Mouse (Mus musculus) heart, postnatal 36 days (tissue): ENCODE data around the gene Mcub. TPM values are rescaled to one million over a fixed set of nuclear protein-coding genes. Genes with fewer than 3 reads are reported as not detected.

Source experiments
- DNase-seq, 2 experiments: peaks; one replicate each; pipeline ENCODE4 v3.0.0; 2021 to 2022
- intact Hi-C: fragments of 180-260 bp; cut with DNase I; formaldehyde crosslinking; loops from one replicate; pipeline ENCODE4 v1.15.1; 2025
- total RNA-seq, 2 experiments: library from RNA; stranded (reverse); gene quantifications; 2 replicates each; pipeline ENCODE4 v1.2.3; 2021

The Mcub gene
- total RNA-seq, 2 experiments from 2014 or later: 2.4 to 2.7 TPM

GRCm38 (mm10) chr3:129953296-129953695 is 16.7 kb downstream of the Mcub start:
- intact Hi-C loops: no loop called here
- DNase-seq: no peak

- no peak for DNase-seq
- intact Hi-C loops: no loop called here
Observed at GRCm38 (mm10) chr3:129949158-129949773, 20.7 kb downstream of the Mcub start.

- intact Hi-C loops: no loop called here
- no peak for DNase-seq
Observed at GRCm38 (mm10) chr3:129948359-129948758, 21.6 kb downstream of the Mcub start.

GRCm38 (mm10) chr3:129946217-129946914 is 23.6 kb downstream of the Mcub start:
- intact Hi-C loops: no loop called here
- DNase-seq: no peak

GRCm38 (mm10) chr3:129943813-129944212 is 26.2 kb downstream of the Mcub start:
- intact Hi-C loops: no loop called here
- DNase-seq: no peak

GRCm38 (mm10) chr3:129941291-129941690 is 28.7 kb downstream of the Mcub start:
- DNase-seq: no peak
- intact Hi-C loops: no loop called here

- no peak for DNase-seq
- intact Hi-C loops: no loop called here
Observed at GRCm38 (mm10) chr3:129940780-129941179, 29.2 kb downstream of the Mcub start.

GRCm38 (mm10) chr3:129939058-129939457 is 30.9 kb downstream of the Mcub start:
- intact Hi-C loops: no loop called here
- no peak for DNase-seq

- no peak for DNase-seq
- intact Hi-C loops: no loop called here
Observed at GRCm38 (mm10) chr3:129937848-129938247, 32.2 kb downstream of the Mcub start.

GRCm38 (mm10) chr3:129936561-129936960 is 33.4 kb downstream of the Mcub start:
- no peak for DNase-seq
- intact Hi-C loops: no loop called here

- no peak for DNase-seq
Observed at GRCm38 (mm10) chr3:129932443-129932842, 37.6 kb downstream of the Mcub start.

GRCm38 (mm10) chr3:129930213-129930778 is 39.7 kb downstream of the Mcub start:
- intact Hi-C loops: no loop called here

More at GRCm38 (mm10) chr3:129932443-129932842, 37.6 kb downstream of the Mcub start:
- intact Hi-C loops: no loop called here

GRCm38 (mm10) chr3:129925861-129926260 is 44.1 kb downstream of the Mcub start:
- intact Hi-C loops: no loop called here

More at GRCm38 (mm10) chr3:129930213-129930778, 39.7 kb downstream of the Mcub start:
- DNase-seq: peak in 1 of 2 experiments; percentile 22

GRCm38 (mm10) chr3:129923581-129923980 is 46.4 kb downstream of the Mcub start:
- no peak for DNase-seq
- intact Hi-C loops: no loop called here

More at GRCm38 (mm10) chr3:129925861-129926260, 44.1 kb downstream of the Mcub start:
- no peak for DNase-seq

- intact Hi-C loops: loop anchor here (1.0 to 5.0 kb wide), 2 partner anchors 79 to 161 kb away; no protein-coding TSS in a partner anchor
- peak; percentile 67 to 73 for DNase-seq
Observed at GRCm38 (mm10) chr3:129918434-129918833, 51.6 kb downstream of the Mcub start.

GRCm38 (mm10) chr3:129917424-129917823 is 52.6 kb downstream of the Mcub start:
- intact Hi-C loops: loop anchor here (5.0 kb wide), 1 partner anchor 80 kb away; no protein-coding TSS in a partner anchor
- no peak for DNase-seq

- intact Hi-C loops: no loop called here
- no peak for DNase-seq
Observed at GRCm38 (mm10) chr3:129913241-129913640, 56.8 kb downstream of the Mcub start.

GRCm38 (mm10) chr3:129912025-129912424 is 58.0 kb downstream of the Mcub start:
- no peak for DNase-seq
- intact Hi-C loops: no loop called here

- intact Hi-C loops: loop anchor here (5.0 to 10.0 kb wide), 2 partner anchors 158 to 800 kb away; partner anchors contain the start of genes Ostc and Sec24b
- DNase-seq: no peak
Observed at GRCm38 (mm10) chr3:129904381-129905132, 65.4 kb downstream of the Mcub start.

- no peak for DNase-seq
- intact Hi-C loops: loop anchor here (5.0 to 10.0 kb wide), 2 partner anchors 158 to 801 kb away; partner anchors contain the start of genes Ostc and Sec24b
Observed at GRCm38 (mm10) chr3:129903866-129904265, 66.1 kb downstream of the Mcub start.

- intact Hi-C loops: loop anchor here (5.0 to 10.0 kb wide), 2 partner anchors 159 to 801 kb away; partner anchors contain the start of genes Ostc and Sec24b
- DNase-seq: no peak
Observed at GRCm38 (mm10) chr3:129903369-129903768, 66.6 kb downstream of the Mcub start.
